Mouse (Mus musculus) limb, embryonic 14.5 days (tissue): Measurements from ENCODE around the gene Arhgap15. TPM values are rescaled to one million over a fixed set of nuclear protein-coding genes. Genes with fewer than 3 reads are reported as not detected.

ENCODE experiments used
- ATAC-seq: fragments of 200-750 bp; cut with Nextera tagmentation; 2 replicates; pipeline ENCODE4 v1.8.0; 2017; ENCODE audit warnings: low read depth, moderate number of reproducible peaks, moderate TSS enrichment; ENCODE audit not compliant: low FRiP score
- DNase-seq: peaks from one replicate; pipeline ENCODE4 v3.0.0-alpha.2; 2015; ENCODE audit warnings: low spot score
- H3K27ac ChIP-seq: fragments of 300-500 bp; sonication (generic); replicated peaks from 2 replicates; pipeline ENCODE4 v1.5.1; 2014; ENCODE audit warnings: low read depth, mild to moderate bottlenecking, low read length, moderate library complexity, mixed read lengths
- H3K27me3 ChIP-seq: fragments of 300-500 bp; sonication (generic); 2 replicates; pipeline ENCODE4 v1.6.1; 2014; ENCODE audit warnings: low read length, mixed read lengths; ENCODE audit not compliant: control insufficient read depth, insufficient read depth
- H3K36me3 ChIP-seq: fragments of 300-500 bp; sonication (generic); 2 replicates; pipeline ENCODE4 v1.6.1; 2014; ENCODE audit warnings: mild to moderate bottlenecking, low read length, moderate library complexity, mixed read lengths; ENCODE audit not compliant: control insufficient read depth, insufficient read depth
- H3K4me1 ChIP-seq: fragments of 300-500 bp; sonication (generic); 2 replicates; pipeline ENCODE4 v1.6.1; 2014; ENCODE audit warnings: antibody characterized with exemption, low read length, mixed read lengths; ENCODE audit not compliant: control insufficient read depth, insufficient read depth
- H3K4me2 ChIP-seq: fragments of 300-500 bp; sonication (generic); replicated peaks from 2 replicates; pipeline ENCODE4 v1.6.1; 2014; ENCODE audit warnings: low read depth, mild to moderate bottlenecking, low read length, moderate library complexity; ENCODE audit not compliant: severe bottlenecking
- H3K4me3 ChIP-seq: fragments of 300-500 bp; sonication (generic); replicated peaks from 2 replicates; pipeline ENCODE4 v1.5.1; 2014; ENCODE audit warnings: low read length
- H3K9ac ChIP-seq: fragments of 300-500 bp; sonication (generic); 2 replicates; pipeline ENCODE4 v1.6.1; 2014; ENCODE audit warnings: mild to moderate bottlenecking, low read depth, low read length, moderate library complexity; ENCODE audit not compliant: severe bottlenecking
- H3K9me3 ChIP-seq: fragments of 300-500 bp; sonication (generic); 2 replicates; pipeline ENCODE4 v1.6.1; 2016; ENCODE audit warnings: low read length; ENCODE audit not compliant: control insufficient read depth
- POLR2A ChIP-seq: fragments of 200-500 bp; IDR thresholded peaks from 2 replicates; pipeline ENCODE4 v1.8.0; 2012; ENCODE audit warnings: inconsistent platforms, mild to moderate bottlenecking, moderate library complexity, borderline replicate concordance; ENCODE audit not compliant: insufficient read depth, insufficient read length; ENCODE audit errors: extremely low read depth
- WGBS: fragments of 180-500 bp; shearing (Covaris S2); extraction: QIAGEN DNeasy Blood & Tissue Kit; methylation state at CpG from one replicate; pipeline ENCODE4 v1.1.7; 2014; 5-methylcytosine and 5-hydroxymethylcytosine counted together
- polyA plus RNA-seq, 2 experiments: library from polyadenylated mRNA; depleted of rRNA in 1 of 2; stranded (reverse) in 1 of 2; unstranded in 1 of 2; fragments of >200 nt; fragmentation: Nextera tagmentation in 1 of 2; extraction: Ambion mirVana in 1 of 2; gene quantifications; 2 replicates each; pipeline versions ENCODE4 v1.2.1 to v1.2.3; 2012 to 2014

Arhgap15 gene
- polyA plus RNA-seq, 2 experiments = 1.4 to 2.9 TPM

GRCm38 (mm10) chr2:44103321-44103720, 354.7 kb downstream of the Arhgap15 start:
- Histone ChIP-seq H3K9me3 (no peaks in the 10 kb centered on the region), H3K4me2 (no peak overlapping the region), H3K36me3 (no peaks in the 10 kb centered on the region), H3K27ac (peak overlapping the region; percentile 13; the same call in 1 of the 2 replicates), H3K27me3 (no peaks in the 10 kb centered on the region), H3K9ac (no peak overlapping the region), H3K4me3 (no peak overlapping the region), H3K4me1 (peaks cover 18% of the 10 kb centered on the region)
- DNase-seq = peak; percentile 24
- TF ChIP-seq POLR2A = no peak
- 48% methylated on average over 8 of the region's 8 CpGs for WGBS
- no peak for ATAC-seq

GRCm38 (mm10) chr2:44103742-44104141, 355.1 kb downstream of the Arhgap15 start:
- Histone ChIP-seq H3K9me3 (no peaks in the 10 kb centered on the region), H3K4me1 (peaks cover 18% of the 10 kb centered on the region), H3K9ac (no peak overlapping the region), H3K4me3 (no peak overlapping the region), H3K4me2 (no peak overlapping the region), H3K27me3 (no peaks in the 10 kb centered on the region), H3K27ac (no peak overlapping the region), H3K36me3 (no peaks in the 10 kb centered on the region)
- no peak for TF ChIP-seq POLR2A
- whole genome bisulfite sequencing = 75% methylated on average over 5 of the region's 5 CpGs
- peak; percentile 53 for DNase-seq
- ATAC-seq = no peak

- 56% methylated on average over 22 of the region's 22 CpGs for WGBS
- Histone ChIP-seq H3K4me1 (peaks cover 18% of the 10 kb centered on the region), H3K27me3 (no peaks in the 10 kb centered on the region), H3K27ac (peak overlapping the region; percentile 52; the same call in 1 of the 2 replicates), H3K9me3 (no peaks in the 10 kb centered on the region), H3K4me3 (no peak overlapping the region), H3K4me2 (no peak overlapping the region), H3K36me3 (no peaks in the 10 kb centered on the region), H3K9ac (no peak overlapping the region)
- peak; percentile 52 for DNase-seq
- peak; percentile 81 for ATAC-seq
- no peak for TF ChIP-seq POLR2A
Observed at GRCm38 (mm10) chr2:44104282-44105197, 355.9 kb downstream of the Arhgap15 start.

GRCm38 (mm10) chr2:44105198-44105555, 356.6 kb downstream of the Arhgap15 start:
- no peak overlapping the region for H3K9ac ChIP-seq
- WGBS = 63% methylated on average over 8 of the region's 8 CpGs
- H3K27me3 ChIP-seq = no peaks in the 10 kb centered on the region
- TF ChIP-seq POLR2A = no peak
- DNase-seq = no peak
- 0 out of 2 replicates have a peak overlapping the region, but pooled peaks have one; percentile 26 for H3K27ac ChIP-seq
- H3K9me3 ChIP-seq = no peaks in the 10 kb centered on the region
- no peak overlapping the region for H3K4me3 ChIP-seq
- peaks cover 18% of the 10 kb centered on the region for H3K4me1 ChIP-seq
- ATAC-seq = no peak
- no peak overlapping the region for H3K4me2 ChIP-seq
- no peaks in the 10 kb centered on the region for H3K36me3 ChIP-seq

GRCm38 (mm10) chr2:44106359-44106758, 357.7 kb downstream of the Arhgap15 start:
- Histone ChIP-seq H3K4me2 (no peak overlapping the region), H3K4me1 (peaks cover 18% of the 10 kb centered on the region), H3K4me3 (no peak overlapping the region), H3K27ac (no peak overlapping the region), H3K9me3 (no peaks in the 10 kb centered on the region), H3K27me3 (no peaks in the 10 kb centered on the region), H3K9ac (no peak overlapping the region), H3K36me3 (no peaks in the 10 kb centered on the region)
- DNase-seq = no peak
- 85% methylated on average over 8 of the region's 8 CpGs for WGBS
- no peak for ATAC-seq
- TF ChIP-seq POLR2A = no peak
